ENCODE assay signal across 15 mouse cellular contexts in the genomic region with DNA sequence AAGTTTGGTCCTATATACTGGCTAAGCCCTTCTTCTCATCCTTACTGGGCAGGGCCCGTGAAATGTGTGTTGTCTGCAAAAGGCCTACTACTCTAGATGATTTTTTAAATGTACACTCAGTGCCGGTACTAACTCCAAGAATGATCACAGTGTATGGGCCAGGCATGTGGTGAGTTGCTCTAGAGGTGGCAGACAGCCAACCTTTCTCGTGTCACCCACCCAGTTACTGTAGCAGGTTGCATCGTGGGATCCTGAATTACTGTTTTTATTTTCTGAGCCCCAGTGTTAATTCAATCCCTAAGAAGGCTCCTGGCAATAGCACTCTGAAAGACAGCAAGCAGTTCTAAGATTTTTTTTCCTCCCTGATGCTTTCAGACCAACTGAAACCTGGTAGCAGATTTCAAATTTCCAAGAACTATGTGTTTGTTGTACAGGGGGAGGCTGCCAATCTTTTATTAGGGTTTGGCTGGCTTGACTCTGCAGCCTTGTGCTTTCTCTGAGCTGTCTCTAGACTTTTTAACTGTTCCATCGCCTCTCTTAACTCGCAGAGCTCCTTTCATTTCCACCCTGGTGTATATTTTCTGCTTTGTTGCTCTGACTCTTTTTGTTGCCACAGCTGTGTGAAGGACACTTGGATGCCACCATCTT. TPM values are rescaled to one million over a fixed set of nuclear protein-coding genes. Genes with fewer than 3 reads are reported as not detected.
A peak's percentile ranks its signal among the peaks of the same experiment; 100 is the strongest.
DNase-seq lines count a peak whose midpoint lies in the region; ATAC-seq and TF ChIP-seq lines count a peak whose summit lies in the region.
"Had no signal": no experiment of that assay in that cellular context is flagged by ENCODE, and none has a peak within 500 bp of the region (broad histone marks: within the 10 kb centered on the region; RNA-seq: fewer than 3 reads in every experiment).

No protein-coding gene starts in this region.

- no peak overlapping the region for H3K4me2 ChIP-seq in forebrain, postnatal 0 days (ENCODE audit: low read depth)
- no peak overlapping the region for H3K4me2 ChIP-seq in forebrain, embryonic 13.5 days
- H3K4me2 ChIP-seq in kidney, embryonic 14.5 days (replicated peaks; ENCODE audit: low read depth, low read length): no peak overlapping the region
- H3K4me2 ChIP-seq: intestine, embryonic 15.5 days had no signal

- 45% methylated on average over 6 of the region's 6 CpGs for WGBS in forebrain, postnatal 0 days
- WGBS in forebrain, embryonic 13.5 days: 64% methylated on average over 6 of the region's 6 CpGs
- WGBS in kidney, embryonic 14.5 days: 69% methylated on average over 6 of the region's 6 CpGs

- TF ChIP-seq CTCF in forebrain, postnatal 0 days (IDR thresholded peaks at IDR 0.05; ENCODE audit: low read depth): no peak

- no peak; the same call in 1 of the 2 replicates for ATAC-seq in forebrain, postnatal 0 days
- no peak for ATAC-seq in forebrain, embryonic 13.5 days
- ATAC-seq in kidney, embryonic 14.5 days (ENCODE audit: low FRiP score, low TSS enrichment): no peak
- ATAC-seq: intestine, embryonic 15.5 days; Patski had no signal

- H3K9ac ChIP-seq in forebrain, postnatal 0 days: no peak overlapping the region
- no peak overlapping the region for H3K9ac ChIP-seq in forebrain, embryonic 13.5 days
- no peak overlapping the region for H3K9ac ChIP-seq in kidney, embryonic 14.5 days (ENCODE audit: low read depth, low read length)
- H3K9ac ChIP-seq: intestine, embryonic 15.5 days had no signal

- H3K9me3 ChIP-seq in forebrain, postnatal 0 days (ENCODE audit: low read length): no peaks in the 10 kb centered on the region
- H3K9me3 ChIP-seq in forebrain, embryonic 13.5 days (replicated peaks): no peaks in the 10 kb centered on the region
- H3K9me3 ChIP-seq in kidney, embryonic 14.5 days (ENCODE audit: control insufficient read depth, low read length): no peaks in the 10 kb centered on the region
- H3K9me3 ChIP-seq: intestine, embryonic 15.5 days had no signal

- H3K36me3 ChIP-seq in forebrain, postnatal 0 days (ENCODE audit: insufficient read depth): no peaks in the 10 kb centered on the region
- no peaks in the 10 kb centered on the region for H3K36me3 ChIP-seq in forebrain, embryonic 13.5 days (ENCODE audit: poor library complexity, severe bottlenecking)
- H3K36me3 ChIP-seq in kidney, embryonic 14.5 days (ENCODE audit: control insufficient read depth, insufficient read depth, low read length): no peaks in the 10 kb centered on the region
- H3K36me3 ChIP-seq: intestine, embryonic 15.5 days had no signal

- intact Hi-C loops in left cerebral cortex, postnatal 4 days (cut with DNase I): no loop called here

- no peaks in the 10 kb centered on the region for H3K4me1 ChIP-seq in forebrain, postnatal 0 days (ENCODE audit: insufficient read depth)
- no peaks in the 10 kb centered on the region for H3K4me1 ChIP-seq in forebrain, embryonic 13.5 days
- no peaks in the 10 kb centered on the region for H3K4me1 ChIP-seq in kidney, embryonic 14.5 days (ENCODE audit: control insufficient read depth, insufficient read depth, low read length)
- H3K4me1 ChIP-seq: intestine, embryonic 15.5 days had no signal

- DNase-seq in forebrain, postnatal 0 days: peak; percentile 18
- peak; percentile 24 for DNase-seq in left cerebral cortex, postnatal 4 days
- DNase-seq in left cerebral cortex, adult 11 months (ENCODE audit: low spot score): no peak
- peak; percentile 13 for DNase-seq in MN1 (ENCODE audit: low spot score)
- peak; percentile 28 for DNase-seq in layer of hippocampus, adult 9-11 months
- DNase-seq in ovary, adult 18-20 months (ENCODE audit: low spot score): no peak
- DNase-seq: adrenal gland, adult 8-10 months; heart, adult 11 months; heart, postnatal 4 days; lung, postnatal 4 days; thymus, adult 18-20 months had no signal

- no peak overlapping the region for H3K4me3 ChIP-seq in forebrain, postnatal 0 days (ENCODE audit: low read depth, low read length)
- no peak overlapping the region for H3K4me3 ChIP-seq in forebrain, embryonic 13.5 days
- H3K4me3 ChIP-seq in kidney, embryonic 14.5 days (ENCODE audit: low read length): no peak overlapping the region
- H3K4me3 ChIP-seq: intestine, embryonic 15.5 days had no signal

- H3K27me3 ChIP-seq in forebrain, postnatal 0 days (ENCODE audit: insufficient read depth, low read length): no peaks in the 10 kb centered on the region
- H3K27me3 ChIP-seq in forebrain, embryonic 13.5 days: 0 out of 2 replicates have a peak, but pooled peaks cover 3% of the 10 kb centered on the region
- no peaks in the 10 kb centered on the region for H3K27me3 ChIP-seq in kidney, embryonic 14.5 days (ENCODE audit: control insufficient read depth, insufficient read depth, low read length)
- H3K27me3 ChIP-seq: intestine, embryonic 15.5 days had no signal

- no peak overlapping the region for H3K27ac ChIP-seq in forebrain, postnatal 0 days (ENCODE audit: low read depth, low read length)
- no peak overlapping the region for H3K27ac ChIP-seq in forebrain, embryonic 13.5 days
- H3K27ac ChIP-seq in kidney, embryonic 14.5 days (ENCODE audit: low read depth, low read length): no peak overlapping the region
- H3K27ac ChIP-seq: intestine, embryonic 15.5 days had no signal

RNA-seq across cellular contexts. Expression of a gene that starts 31.0 kb away (rescaled TPM):
- total RNA-seq in forebrain, postnatal 0 days (2014; rRNA removed): 33.9 and 35.3 TPM in 2 replicates
- 14.9 and 17.2 TPM in 2 replicates for polyA plus RNA-seq in forebrain, postnatal 0 days (2015; fragmentation: Nextera tagmentation; extraction: Ambion mirVana)
- polyA plus RNA-seq in forebrain, embryonic 13.5 days (2015; fragmentation: Nextera tagmentation; extraction: Ambion mirVana): 28.0 and 29.8 TPM in 2 replicates
- total RNA-seq in left cerebral cortex, postnatal 4 days (2021): 10 to 100 TPM; 40.4 to 45.7 TPM
- polyA plus RNA-seq in kidney, embryonic 14.5 days (2014; fragmentation: Nextera tagmentation; extraction: Ambion mirVana): 18.5 and 34.5 TPM in 2 replicates

Comparison
In these comparisons a context has a peak if more than half of its experiments do, and no peak if none do; other contexts are left out.
1. DNase-seq: peak in forebrain, postnatal 0 days (single experiment), left cerebral cortex, postnatal 4 days (single experiment), MN1 (single experiment) and layer of hippocampus, adult 9-11 months (single experiment); none in left cerebral cortex, adult 11 months (single experiment) and ovary, adult 18-20 months (single experiment).